Mouse (Mus musculus) intestine, postnatal 0 days (tissue): ENCODE results near the gene Gm7697. TPM values are rescaled to one million over a fixed set of nuclear protein-coding genes. Genes with fewer than 3 reads are reported as not detected.
"Not testable (repeated sequence)": the region's sequence is repeated elsewhere in the genome, so short reads cannot be mapped to it uniquely, and the experiment has no call there.

Source experiments
- ATAC-seq: fragments of 200-750 bp; cut with Nextera tagmentation; 2 replicates; pipeline ENCODE4 v1.8.0; 2017; ENCODE audit warnings: mild to moderate bottlenecking, moderate TSS enrichment, moderate library complexity
- H3K27ac ChIP-seq: fragments of 300-500 bp; sonication (generic); 2 replicates; pipeline ENCODE4 v1.5.1; 2014; ENCODE audit warnings: mild to moderate bottlenecking, low read depth, low read length, moderate library complexity
- H3K27me3 ChIP-seq: fragments of 300-500 bp; sonication (generic); replicated peaks from 2 replicates; pipeline ENCODE4 v1.6.1; 2014; ENCODE audit warnings: low read length, mixed read lengths; ENCODE audit not compliant: control insufficient read depth, insufficient read depth
- H3K36me3 ChIP-seq: fragments of 300-500 bp; sonication (generic); 2 replicates; pipeline ENCODE4 v1.6.1; 2014; ENCODE audit warnings: mild to moderate bottlenecking, moderate library complexity; ENCODE audit not compliant: control insufficient read depth, insufficient read depth
- H3K4me1 ChIP-seq: fragments of 300-500 bp; sonication (generic); replicated peaks from 2 replicates; pipeline ENCODE4 v1.6.1; 2014; ENCODE audit warnings: antibody characterized with exemption, low read length, mixed read lengths; ENCODE audit not compliant: control insufficient read depth, insufficient read depth
- H3K4me2 ChIP-seq: fragments of 300-500 bp; sonication (generic); replicated peaks from 2 replicates; pipeline ENCODE4 v1.6.1; 2014; ENCODE audit warnings: low read depth, mild to moderate bottlenecking, moderate library complexity
- H3K4me3 ChIP-seq: fragments of 300-500 bp; sonication (generic); 2 replicates; pipeline ENCODE4 v1.5.1; 2014; ENCODE audit warnings: low read depth, low read length
- H3K9ac ChIP-seq: fragments of 300-500 bp; sonication (generic); 2 replicates; pipeline ENCODE4 v1.6.1; 2014; ENCODE audit warnings: mild to moderate bottlenecking, low read depth, low read length
- H3K9me3 ChIP-seq: fragments of 300-500 bp; sonication (generic); 2 replicates; pipeline ENCODE4 v1.6.1; 2016; ENCODE audit warnings: mixed run types; ENCODE audit not compliant: control insufficient read depth
- CTCF ChIP-seq: sonication (generic); IDR thresholded peaks from 2 replicates; pipeline ENCODE4 v1.5.1; 2016; ENCODE audit warnings: low read depth, mild to moderate bottlenecking, control low read depth, antibody characterized with exemption, moderate library complexity
- WGBS: fragments of 180-500 bp; shearing (Covaris S2); extraction: QIAGEN DNeasy Blood & Tissue Kit; methylation state at CpG from one replicate; pipeline ENCODE4 v1.1.7; 2014; 5-methylcytosine and 5-hydroxymethylcytosine counted together
- polyA plus RNA-seq: library from polyadenylated mRNA; unstranded; fragments of >200 nt; fragmentation: Nextera tagmentation; extraction: Ambion mirVana; gene quantifications from 2 replicates; pipeline ENCODE4 v1.2.1, GENCODE M21; 2015

Gene Gm7697
- polyA plus RNA-seq = not detected in 2 replicates

- not testable (repeated sequence) for H3K4me2 ChIP-seq, H3K9me3 ChIP-seq, ATAC-seq, H3K27ac ChIP-seq, H3K4me3 ChIP-seq, H3K36me3 ChIP-seq, H3K4me1 ChIP-seq, H3K9ac ChIP-seq, H3K27me3 ChIP-seq
- WGBS = 89% methylated on average over 1 of the region's 3 CpGs
These were observed at the start of gene Gm7697 for GRCm38 (mm10) chr8:69522876-69523275. Gm7697 (minus strand) TSS chr8:69522976.

- not testable (repeated sequence) for ATAC-seq, H3K36me3 ChIP-seq, H3K4me1 ChIP-seq, H3K9ac ChIP-seq, H3K4me2 ChIP-seq, H3K27me3 ChIP-seq, H3K27ac ChIP-seq, H3K4me3 ChIP-seq, H3K9me3 ChIP-seq
- 37% methylated on average over 2 of the region's 2 CpGs for WGBS
These were observed 28.5 kb upstream of the Gm7697 start for GRCm38 (mm10) chr8:69551249-69551648.

GRCm38 (mm10) chr8:69549556-69549955, 26.8 kb upstream of the Gm7697 start:
- not testable (repeated sequence) for H3K9me3 ChIP-seq, H3K4me3 ChIP-seq, H3K4me1 ChIP-seq, H3K4me2 ChIP-seq, ATAC-seq, H3K27ac ChIP-seq, H3K27me3 ChIP-seq, H3K9ac ChIP-seq, H3K36me3 ChIP-seq
- peak; percentile 61 for TF ChIP-seq CTCF
- 11% methylated on average over 8 of the region's 8 CpGs for WGBS

DNA sequence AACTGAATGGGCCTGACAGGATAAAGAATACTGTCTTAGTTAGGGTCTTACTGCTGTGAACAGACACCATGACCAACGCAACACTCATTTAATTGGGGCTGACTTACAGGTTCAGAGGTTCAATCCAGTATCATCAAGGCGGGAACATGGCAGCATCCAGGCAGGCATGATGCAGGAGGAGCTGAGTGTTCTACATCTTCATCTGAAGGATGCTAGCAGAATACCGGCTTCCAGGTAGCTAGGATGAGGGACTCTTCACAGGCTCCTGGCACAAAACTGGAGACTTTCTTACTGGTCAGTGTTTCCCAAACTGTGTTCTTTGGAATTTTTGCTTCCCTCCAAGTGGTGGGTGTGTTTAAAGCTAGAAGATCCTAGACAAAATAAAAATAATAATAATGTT, 25.3 kb upstream of the Gm7697 start:
- not testable (repeated sequence) for H3K4me3 ChIP-seq, H3K4me1 ChIP-seq, H3K4me2 ChIP-seq, H3K9me3 ChIP-seq, H3K9ac ChIP-seq, H3K27ac ChIP-seq, H3K27me3 ChIP-seq, H3K36me3 ChIP-seq, ATAC-seq
- 96% methylated on average over 3 of the region's 3 CpGs for WGBS

DNA sequence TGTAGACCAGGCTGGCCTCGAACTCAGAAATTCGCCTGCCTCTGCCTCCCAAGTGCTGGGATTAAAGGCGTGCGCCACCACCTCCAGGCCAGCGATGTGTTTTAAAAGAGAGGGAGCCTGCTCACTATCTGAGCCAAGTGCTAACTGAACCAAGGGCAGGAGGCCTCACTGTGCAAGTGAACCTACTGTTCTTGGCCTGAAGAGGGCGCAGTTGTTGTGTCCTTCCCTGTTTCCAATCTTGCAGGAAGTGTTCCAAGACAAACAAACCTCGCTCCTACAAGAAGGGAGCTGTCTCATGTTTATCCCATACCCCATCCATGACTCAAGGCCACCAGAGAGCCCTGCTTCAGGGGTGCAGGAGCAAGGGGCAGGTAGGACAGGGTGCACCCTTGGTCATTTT, 24.4 kb upstream of the Gm7697 start:
- not testable (repeated sequence) for ATAC-seq, H3K4me2 ChIP-seq, H3K27ac ChIP-seq, H3K4me3 ChIP-seq, H3K9ac ChIP-seq, H3K27me3 ChIP-seq, H3K36me3 ChIP-seq, H3K4me1 ChIP-seq, H3K9me3 ChIP-seq
- WGBS = 71% methylated on average over 7 of the region's 7 CpGs
- TF ChIP-seq CTCF = peak; percentile 64

GRCm38 (mm10) chr8:69545020-69545419, 22.2 kb upstream of the Gm7697 start:
- WGBS = no CpG with 5 or more reads among the region's 1 CpGs
- H3K4me2 ChIP-seq, ATAC-seq, H3K4me1 ChIP-seq, H3K27ac ChIP-seq, H3K4me3 ChIP-seq, H3K27me3 ChIP-seq, H3K9ac ChIP-seq, H3K9me3 ChIP-seq, H3K36me3 ChIP-seq: not testable (repeated sequence)
- TF ChIP-seq CTCF = peak; percentile 55

DNA sequence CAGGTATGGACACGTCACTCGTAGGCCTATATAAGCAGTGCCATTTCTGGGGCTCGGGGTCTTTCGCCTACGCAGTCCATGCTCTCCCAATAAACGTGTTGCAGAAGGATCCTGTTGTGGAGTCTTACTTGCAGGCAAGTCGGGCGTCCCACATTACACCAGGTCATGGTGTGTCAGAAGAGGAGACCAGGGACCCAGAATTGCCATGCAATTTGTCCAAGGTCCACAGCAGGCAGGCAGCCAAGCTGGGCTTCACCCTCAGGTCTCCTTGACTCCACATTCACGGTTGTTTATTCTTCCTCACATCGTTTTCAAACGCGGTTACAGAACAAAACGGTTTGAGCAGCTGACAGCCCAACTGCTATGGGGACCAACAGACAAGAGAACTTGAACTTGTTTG, 21.7 kb upstream of the Gm7697 start:
- not testable (repeated sequence) for H3K4me3 ChIP-seq, H3K27me3 ChIP-seq, ATAC-seq, H3K4me1 ChIP-seq, H3K27ac ChIP-seq, H3K4me2 ChIP-seq, H3K36me3 ChIP-seq, H3K9ac ChIP-seq, H3K9me3 ChIP-seq
- 81% methylated on average over 13 of the region's 13 CpGs for WGBS

- not testable (repeated sequence) for H3K27me3 ChIP-seq, H3K9ac ChIP-seq, ATAC-seq, H3K9me3 ChIP-seq, H3K36me3 ChIP-seq, H3K4me1 ChIP-seq, H3K4me3 ChIP-seq, H3K27ac ChIP-seq, H3K4me2 ChIP-seq
- 92% methylated on average over 5 of the region's 6 CpGs for WGBS
These were observed 21.2 kb upstream of the Gm7697 start for GRCm38 (mm10) chr8:69543984-69544383.

- H3K27me3 ChIP-seq = not testable (repeated sequence)
- WGBS = 81% methylated on average over 7 of the region's 7 CpGs
These were observed 18.0 kb upstream of the Gm7697 start for GRCm38 (mm10) chr8:69540764-69541163.

GRCm38 (mm10) chr8:69540331-69540730, 17.6 kb upstream of the Gm7697 start:
- not testable (repeated sequence) for ATAC-seq, H3K9me3 ChIP-seq
- 44% methylated on average over 1 of the region's 1 CpGs for WGBS

More at GRCm38 (mm10) chr8:69540764-69541163, 18.0 kb upstream of the Gm7697 start:
- not testable (repeated sequence) for H3K4me3 ChIP-seq, H3K36me3 ChIP-seq, H3K4me2 ChIP-seq, H3K27ac ChIP-seq, H3K4me1 ChIP-seq, H3K9me3 ChIP-seq, H3K9ac ChIP-seq, ATAC-seq

More at GRCm38 (mm10) chr8:69540331-69540730, 17.6 kb upstream of the Gm7697 start:
- not testable (repeated sequence) for H3K27ac ChIP-seq, H3K4me3 ChIP-seq, H3K36me3 ChIP-seq, H3K4me2 ChIP-seq, H3K4me1 ChIP-seq, H3K27me3 ChIP-seq, H3K9ac ChIP-seq
